In genomic region chr3:51577359-51577758, GRCm38 (mm10) we compare ENCODE assay signal across 15 mouse cellular contexts. TPM values are rescaled to one million over a fixed set of nuclear protein-coding genes. Genes with fewer than 3 reads are reported as not detected.
DNase-seq lines count a peak whose midpoint lies in the region; ATAC-seq lines count a peak whose summit lies in the region.
"Had no signal": no experiment of that assay in that cellular context is flagged by ENCODE, and none has a peak within 500 bp of the region (broad histone marks: within the 10 kb centered on the region; RNA-seq: fewer than 3 reads in every experiment).

No protein-coding gene starts in this region.

- H3K4me2 ChIP-seq in embryonic facial prominence, embryonic 14.5 days (ENCODE audit: low read depth, low read length) = no peak overlapping the region
- no peak overlapping the region for H3K4me2 ChIP-seq in kidney, embryonic 16.5 days (replicated peaks; ENCODE audit: low read depth, low read length)
- H3K4me2 ChIP-seq in midbrain, embryonic 14.5 days (ENCODE audit: low read length) = no peak overlapping the region
- H3K4me2 ChIP-seq: hindbrain, embryonic 12.5 days; intestine, embryonic 15.5 days; liver, embryonic 12.5 days had no signal

- H3K36me3 ChIP-seq in embryonic facial prominence, embryonic 14.5 days (ENCODE audit: control insufficient read depth, insufficient read depth, low read length) = no peaks in the 10 kb centered on the region
- no peaks in the 10 kb centered on the region for H3K36me3 ChIP-seq in embryonic facial prominence, embryonic 10.5 days (replicated peaks)
- no peaks in the 10 kb centered on the region for H3K36me3 ChIP-seq in kidney, embryonic 16.5 days (ENCODE audit: insufficient read depth, low read length)
- no peaks in the 10 kb centered on the region for H3K36me3 ChIP-seq in midbrain, embryonic 14.5 days (ENCODE audit: control insufficient read depth, insufficient read depth, low read length)
- H3K36me3 ChIP-seq in midbrain, embryonic 10.5 days = no peaks in the 10 kb centered on the region
- H3K36me3 ChIP-seq: G1E; hindbrain, embryonic 12.5 days; intestine, embryonic 15.5 days; liver, embryonic 12.5 days had no signal

- WGBS in embryonic facial prominence, embryonic 14.5 days = 66% methylated on average over 11 of the region's 11 CpGs
- 68% methylated on average over 11 of the region's 11 CpGs for WGBS in embryonic facial prominence, embryonic 10.5 days
- 54% methylated on average over 11 of the region's 11 CpGs for WGBS in kidney, embryonic 16.5 days
- 34% methylated on average over 11 of the region's 11 CpGs for WGBS in midbrain, embryonic 14.5 days
- WGBS in midbrain, embryonic 10.5 days = 62% methylated on average over 11 of the region's 11 CpGs

- no peaks in the 10 kb centered on the region for H3K9me3 ChIP-seq in embryonic facial prominence, embryonic 14.5 days (ENCODE audit: control insufficient read depth, low read length)
- H3K9me3 ChIP-seq in embryonic facial prominence, embryonic 10.5 days = no peaks in the 10 kb centered on the region
- H3K9me3 ChIP-seq in kidney, embryonic 16.5 days (ENCODE audit: low read length) = no peaks in the 10 kb centered on the region
- no peaks in the 10 kb centered on the region for H3K9me3 ChIP-seq in midbrain, embryonic 14.5 days (ENCODE audit: control insufficient read depth, low read length)
- H3K9me3 ChIP-seq in midbrain, embryonic 10.5 days (replicated peaks) = no peaks in the 10 kb centered on the region
- H3K9me3 ChIP-seq: G1E; hindbrain, embryonic 12.5 days; intestine, embryonic 15.5 days; liver, embryonic 12.5 days had no signal

- peak; percentile 46; the same call in 1 of the 2 replicates for ATAC-seq in embryonic facial prominence, embryonic 14.5 days (ENCODE audit: low read depth)
- ATAC-seq in kidney, embryonic 16.5 days (ENCODE audit: low FRiP score, low TSS enrichment) = peak; percentile 72; the same call in 1 of the 2 replicates
- 0 out of 2 replicates have a peak, but pooled peaks have one; percentile 55 for ATAC-seq in midbrain, embryonic 14.5 days (ENCODE audit: low FRiP score, low TSS enrichment)
- no peak for ATAC-seq in frontal cortex, adult (ENCODE audit: low TSS enrichment)
- ATAC-seq: CD4-positive, CD25-positive, alpha-beta regulatory T cell, adult 4 months; liver, embryonic 12.5 days had no signal

- no peak overlapping the region for H3K9ac ChIP-seq in embryonic facial prominence, embryonic 14.5 days (ENCODE audit: low read depth, low read length)
- H3K9ac ChIP-seq in kidney, embryonic 16.5 days (replicated peaks; ENCODE audit: low read length) = no peak overlapping the region
- no peak overlapping the region for H3K9ac ChIP-seq in midbrain, embryonic 14.5 days (replicated peaks; ENCODE audit: low read length)
- H3K9ac ChIP-seq: hindbrain, embryonic 12.5 days; intestine, embryonic 15.5 days; liver, embryonic 12.5 days had no signal

- H3K4me3 ChIP-seq in embryonic facial prominence, embryonic 14.5 days (ENCODE audit: low read depth, low read length) = no peak overlapping the region
- H3K4me3 ChIP-seq in embryonic facial prominence, embryonic 10.5 days = no peak overlapping the region
- no peak overlapping the region for H3K4me3 ChIP-seq in kidney, embryonic 16.5 days (ENCODE audit: low read length)
- no peak overlapping the region for H3K4me3 ChIP-seq in midbrain, embryonic 14.5 days (replicated peaks; ENCODE audit: low read depth, low read length)
- H3K4me3 ChIP-seq in midbrain, embryonic 10.5 days = no peak overlapping the region
- H3K4me3 ChIP-seq: hindbrain, embryonic 12.5 days; intestine, embryonic 15.5 days; liver, embryonic 12.5 days had no signal

- DNase-seq in embryonic facial prominence, embryonic 14.5 days (ENCODE audit: low spot score) = peak; percentile 67
- DNase-seq in embryonic facial prominence, embryonic 10.5 days (ENCODE audit: low spot score) = no peak
- DNase-seq in kidney, postnatal 10 days = no peak
- DNase-seq in midbrain, embryonic 14.5 days = peak; percentile 42
- no peak for DNase-seq in midbrain, embryonic 10.5 days (ENCODE audit: low spot score)
- no peak for DNase-seq in cerebellum, adult 11-12 months
- DNase-seq: gastrocnemius, postnatal 36 days; thymus, postnatal 14 days had no signal

- H3K4me1 ChIP-seq in embryonic facial prominence, embryonic 14.5 days (ENCODE audit: control insufficient read depth, insufficient read depth, low read length) = no peaks in the 10 kb centered on the region
- peaks cover 5% of the 10 kb centered on the region; the same call in 1 of the 2 replicates for H3K4me1 ChIP-seq in embryonic facial prominence, embryonic 10.5 days
- peaks cover 8% of the 10 kb centered on the region; the same call in 1 of the 2 replicates for H3K4me1 ChIP-seq in kidney, embryonic 16.5 days (ENCODE audit: insufficient read depth, low read length)
- no peaks in the 10 kb centered on the region for H3K4me1 ChIP-seq in midbrain, embryonic 14.5 days (ENCODE audit: control insufficient read depth, insufficient read depth, low read length)
- peaks cover 18% of the 10 kb centered on the region for H3K4me1 ChIP-seq in midbrain, embryonic 10.5 days

- H3K27me3 ChIP-seq in embryonic facial prominence, embryonic 14.5 days (replicated peaks; ENCODE audit: control insufficient read depth, insufficient read depth, low read length) = no peaks in the 10 kb centered on the region
- no peaks in the 10 kb centered on the region for H3K27me3 ChIP-seq in embryonic facial prominence, embryonic 10.5 days (replicated peaks; ENCODE audit: low read depth, poor library complexity, severe bottlenecking)
- H3K27me3 ChIP-seq in kidney, embryonic 16.5 days (ENCODE audit: insufficient read depth, low read length) = no peaks in the 10 kb centered on the region
- H3K27me3 ChIP-seq in midbrain, embryonic 14.5 days (ENCODE audit: control insufficient read depth, insufficient read depth, low read length) = no peaks in the 10 kb centered on the region
- no peaks in the 10 kb centered on the region for H3K27me3 ChIP-seq in midbrain, embryonic 10.5 days (ENCODE audit: low read depth, poor library complexity, severe bottlenecking)
- H3K27me3 ChIP-seq: hindbrain, embryonic 12.5 days; intestine, embryonic 15.5 days; liver, embryonic 12.5 days had no signal

- no peak overlapping the region for H3K27ac ChIP-seq in embryonic facial prominence, embryonic 14.5 days (replicated peaks; ENCODE audit: low read depth, low read length)
- H3K27ac ChIP-seq in embryonic facial prominence, embryonic 10.5 days (replicated peaks) = no peak overlapping the region
- H3K27ac ChIP-seq in kidney, embryonic 16.5 days (ENCODE audit: low read length) = peak overlapping the region; percentile 6; the same call in 1 of the 2 replicates
- H3K27ac ChIP-seq in midbrain, embryonic 14.5 days (replicated peaks; ENCODE audit: low read depth, low read length) = no peak overlapping the region
- no peak overlapping the region for H3K27ac ChIP-seq in midbrain, embryonic 10.5 days (replicated peaks)
- H3K27ac ChIP-seq: hindbrain, embryonic 12.5 days; intestine, embryonic 15.5 days; liver, embryonic 12.5 days had no signal

RNA-seq across cellular contexts. Expression of gene Setd7, which starts 16.7 kb away (rescaled TPM):
- polyA plus RNA-seq in embryonic facial prominence, embryonic 14.5 days (2014; fragmentation: Nextera tagmentation; extraction: Ambion mirVana) = 6.2 and 7.3 TPM in 2 replicates
- polyA plus RNA-seq in embryonic facial prominence, embryonic 10.5 days (2016; fragmentation: Nextera tagmentation; extraction: Ambion mirVana) = 4.2 and 5.1 TPM in 2 replicates
- 2.5 and 3.1 TPM in 2 replicates for polyA plus RNA-seq in kidney, embryonic 16.5 days (2015; fragmentation: Nextera tagmentation; extraction: Ambion mirVana)
- polyA plus RNA-seq in midbrain, embryonic 14.5 days (2014; fragmentation: Nextera tagmentation; extraction: Ambion mirVana) = 3.4 and 3.6 TPM in 2 replicates
- 2.8 TPM in 2 replicates for polyA plus RNA-seq in midbrain, embryonic 10.5 days (2016; fragmentation: Nextera tagmentation; extraction: Ambion mirVana)

Comparison
In these comparisons a context has a peak if more than half of its experiments do, and no peak if none do; other contexts are left out.
1. DNase-seq: peak in embryonic facial prominence, embryonic 14.5 days (single experiment) and midbrain, embryonic 14.5 days (single experiment); none in embryonic facial prominence, embryonic 10.5 days (single experiment), kidney, postnatal 10 days (single experiment), midbrain, embryonic 10.5 days (single experiment) and cerebellum, adult 11-12 months (single experiment).